14 mouse cellular contexts compared by ENCODE assay signal in the genomic region with DNA sequence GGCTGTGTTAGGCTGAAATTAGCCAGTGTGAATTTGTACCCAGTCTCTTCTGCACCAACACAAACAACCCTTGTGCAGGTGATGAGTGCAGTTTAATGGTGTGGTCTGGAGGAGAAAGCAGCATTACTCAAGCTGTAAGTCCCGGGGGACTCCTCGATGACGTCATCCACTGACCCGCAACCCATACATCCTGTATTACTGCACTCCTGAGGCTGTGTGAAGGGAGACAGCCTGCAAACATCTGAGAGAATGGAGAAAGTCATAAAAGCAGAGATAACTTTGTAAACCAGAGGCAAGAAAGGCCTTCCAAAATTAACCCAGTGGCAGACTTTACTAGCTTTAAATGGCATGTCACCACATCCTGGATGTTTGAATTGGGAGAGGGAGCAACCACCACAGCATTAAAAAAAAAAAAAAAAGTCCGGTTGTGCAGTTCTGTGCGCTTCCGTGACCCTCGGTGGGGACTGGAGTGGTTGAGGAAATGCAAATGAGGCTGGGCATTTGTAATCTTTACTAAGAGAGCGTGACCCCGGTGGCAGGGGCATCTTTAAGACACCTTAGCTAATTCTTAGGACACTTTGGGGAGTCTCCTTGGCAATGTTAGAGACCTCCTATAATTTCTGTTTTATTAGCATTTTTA. TPM values are rescaled to one million over a fixed set of nuclear protein-coding genes. Genes with fewer than 3 reads are reported as not detected.
DNase-seq lines count a peak whose midpoint lies in the region; ATAC-seq and TF ChIP-seq lines count a peak whose summit lies in the region.
"Had no signal": no experiment of that assay in that cellular context is flagged by ENCODE, and none has a peak within 500 bp of the region (broad histone marks: within the 10 kb centered on the region; RNA-seq: fewer than 3 reads in every experiment).

No protein-coding gene starts in this region.

- H3K4me2 ChIP-seq in heart, postnatal 0 days (ENCODE audit: low read depth, low read length): no peak overlapping the region
- no peak overlapping the region for H3K4me2 ChIP-seq in forebrain, embryonic 14.5 days (ENCODE audit: low read length)
- H3K4me2 ChIP-seq in hindbrain, postnatal 0 days (ENCODE audit: low read depth, low read length): no peak overlapping the region
- H3K4me2 ChIP-seq: liver, embryonic 15.5 days had no signal

- H3K4me3 ChIP-seq in heart, postnatal 0 days (ENCODE audit: low read depth, low read length): no peak overlapping the region
- H3K4me3 ChIP-seq in heart, embryonic 10.5 days: no peak overlapping the region
- H3K4me3 ChIP-seq in spleen, adult 2 months (ENCODE audit: extremely low read depth, insufficient read depth, insufficient read length): no peak overlapping the region
- no peak overlapping the region for H3K4me3 ChIP-seq in forebrain, embryonic 14.5 days (ENCODE audit: low read depth, low read length)
- H3K4me3 ChIP-seq in hindbrain, postnatal 0 days (ENCODE audit: low read length): no peak overlapping the region
- H3K4me3 ChIP-seq: liver, embryonic 15.5 days had no signal

- 0 out of 2 replicates have a peak, but pooled peaks have one; percentile 18 for ATAC-seq in heart, postnatal 0 days (ENCODE audit: insufficient read depth, low read depth)
- peak; percentile 75 for ATAC-seq in common myeloid progenitor, adult 5-6 weeks (replicated peaks; ENCODE audit: low read depth, poor library complexity, severe bottlenecking)
- ATAC-seq in forebrain, embryonic 14.5 days: no peak
- no peak for ATAC-seq in hindbrain, postnatal 0 days
- ATAC-seq: intestine, postnatal 0 days had no signal

- peaks cover 26% of the 10 kb centered on the region for H3K4me1 ChIP-seq in heart, postnatal 0 days (ENCODE audit: control insufficient read depth, insufficient read depth)
- H3K4me1 ChIP-seq in heart, embryonic 10.5 days: peaks cover 71% of the 10 kb centered on the region
- H3K4me1 ChIP-seq in spleen, adult 2 months (ENCODE audit: control insufficient read depth, insufficient read depth, insufficient read length): peaks cover 16% of the 10 kb centered on the region; the same call in 1 of the 2 replicates
- H3K4me1 ChIP-seq in forebrain, embryonic 14.5 days (ENCODE audit: control insufficient read depth, insufficient read depth, low read length): no peaks in the 10 kb centered on the region
- H3K4me1 ChIP-seq in hindbrain, postnatal 0 days (ENCODE audit: insufficient read depth, low read length): no peaks in the 10 kb centered on the region
- H3K4me1 ChIP-seq: liver, embryonic 15.5 days had no signal

- H3K27me3 ChIP-seq in heart, postnatal 0 days (ENCODE audit: control insufficient read depth, insufficient read depth, low read length): no peaks in the 10 kb centered on the region
- H3K27me3 ChIP-seq in heart, embryonic 10.5 days (ENCODE audit: insufficient read depth, poor library complexity, severe bottlenecking): no peaks in the 10 kb centered on the region
- no peaks in the 10 kb centered on the region for H3K27me3 ChIP-seq in spleen, adult 2 months (ENCODE audit: control insufficient read depth, insufficient read depth, low read length)
- H3K27me3 ChIP-seq in forebrain, embryonic 14.5 days (replicated peaks; ENCODE audit: control insufficient read depth, insufficient read depth, low read length): no peaks in the 10 kb centered on the region
- H3K27me3 ChIP-seq in hindbrain, postnatal 0 days (ENCODE audit: insufficient read depth, low read length): no peaks in the 10 kb centered on the region
- H3K27me3 ChIP-seq: liver, embryonic 15.5 days had no signal

- TF ChIP-seq POLR2A in spleen, adult 2 months (IDR thresholded peaks at IDR 0.05; ENCODE audit: low read depth, low read length): no peak

- H3K27ac ChIP-seq in heart, postnatal 0 days (ENCODE audit: low read depth): no peak overlapping the region
- no peak overlapping the region for H3K27ac ChIP-seq in heart, embryonic 10.5 days
- H3K27ac ChIP-seq in spleen, adult 2 months (ENCODE audit: insufficient read depth, low read length): no peak overlapping the region
- no peak overlapping the region for H3K27ac ChIP-seq in forebrain, embryonic 14.5 days (ENCODE audit: low read depth, low read length)
- H3K27ac ChIP-seq in hindbrain, postnatal 0 days: no peak overlapping the region
- H3K27ac ChIP-seq: liver, embryonic 15.5 days had no signal

- TF ChIP-seq EP300 in heart, postnatal 0 days (IDR thresholded peaks at IDR 0.05; ENCODE audit: low read depth): no peak

- TF ChIP-seq CTCF in heart, postnatal 0 days (IDR thresholded peaks at IDR 0.05; ENCODE audit: low read depth): no peak
- TF ChIP-seq CTCF in spleen, adult 2 months (IDR thresholded peaks at IDR 0.05; ENCODE audit: extremely low read depth, insufficient read depth, insufficient read length, insufficient replicate concordance): no peak
- no peak for TF ChIP-seq CTCF in hindbrain, postnatal 0 days (IDR thresholded peaks at IDR 0.05; ENCODE audit: low read depth)

- no peak for DNase-seq in heart, postnatal 0 days (ENCODE audit: low spot score)
- DNase-seq in heart, embryonic 10.5 days (ENCODE audit: low spot score): no peak
- DNase-seq in B cell, adult 2 months: peak; percentile 89 to 91
- peak; percentile 73 to 84 for DNase-seq in spleen, adult 2 months (ENCODE audit: low read depth in 1 of 2, low spot score in 2 of 2)
- no peak for DNase-seq in forebrain, embryonic 14.5 days (ENCODE audit: low spot score)
- DNase-seq in hindbrain, postnatal 0 days (ENCODE audit: low spot score): no peak
- DNase-seq: adrenal gland, postnatal 25 days; cerebellum, adult 18-20 months; right cerebral cortex, postnatal 25 days had no signal

- no peaks in the 10 kb centered on the region for H3K9me3 ChIP-seq in heart, postnatal 0 days (replicated peaks; ENCODE audit: control insufficient read depth, low read length)
- no peaks in the 10 kb centered on the region for H3K9me3 ChIP-seq in heart, embryonic 10.5 days
- H3K9me3 ChIP-seq in forebrain, embryonic 14.5 days (replicated peaks; ENCODE audit: control insufficient read depth, low read length): no peaks in the 10 kb centered on the region
- no peaks in the 10 kb centered on the region for H3K9me3 ChIP-seq in hindbrain, postnatal 0 days (ENCODE audit: low read length)
- H3K9me3 ChIP-seq: liver, embryonic 15.5 days had no signal

- no peaks in the 10 kb centered on the region for H3K36me3 ChIP-seq in heart, postnatal 0 days (replicated peaks; ENCODE audit: control insufficient read depth, insufficient read depth, low read length)
- no peaks in the 10 kb centered on the region for H3K36me3 ChIP-seq in heart, embryonic 10.5 days
- H3K36me3 ChIP-seq in spleen, adult 2 months (ENCODE audit: control insufficient read depth, insufficient read depth, low read length): no peaks in the 10 kb centered on the region
- no peaks in the 10 kb centered on the region for H3K36me3 ChIP-seq in forebrain, embryonic 14.5 days (ENCODE audit: control insufficient read depth, insufficient read depth, low read length)
- no peaks in the 10 kb centered on the region for H3K36me3 ChIP-seq in hindbrain, postnatal 0 days (ENCODE audit: insufficient read depth, low read length)
- H3K36me3 ChIP-seq: liver, embryonic 15.5 days had no signal

- WGBS in heart, postnatal 0 days: 45% methylated on average over 10 of the region's 10 CpGs
- WGBS in heart, embryonic 10.5 days: 53% methylated on average over 10 of the region's 10 CpGs
- 9% methylated on average over 10 of the region's 10 CpGs for WGBS in spleen, adult 2 months
- WGBS in forebrain, embryonic 14.5 days: 84% methylated on average over 10 of the region's 10 CpGs
- WGBS in hindbrain, postnatal 0 days: 71% methylated on average over 10 of the region's 10 CpGs

- no peak overlapping the region for H3K9ac ChIP-seq in heart, postnatal 0 days (replicated peaks; ENCODE audit: low read depth, low read length)
- no peak overlapping the region for H3K9ac ChIP-seq in forebrain, embryonic 14.5 days (ENCODE audit: low read length)
- H3K9ac ChIP-seq in hindbrain, postnatal 0 days (replicated peaks; ENCODE audit: low read length): no peak overlapping the region
- H3K9ac ChIP-seq: liver, embryonic 15.5 days had no signal

RNA-seq across cellular contexts. Expression of a gene that starts 36.8 kb away (rescaled TPM):
- 38.9 and 54.8 TPM in 2 replicates for total RNA-seq in heart, postnatal 0 days (2014; rRNA removed; ENCODE audit: low replicate concordance)
- polyA plus RNA-seq in heart, postnatal 0 days (2015; fragmentation: Nextera tagmentation; extraction: Ambion mirVana): 34.3 and 34.4 TPM in 2 replicates
- polyA plus RNA-seq in heart, embryonic 10.5 days (2016; fragmentation: Nextera tagmentation; extraction: Ambion mirVana): 27.0 and 50.0 TPM in 2 replicates
- total RNA-seq in common myeloid progenitor, adult 5-6 weeks (2017): not detected in 2 replicates
- 0.57 and 1.2 TPM in 2 replicates for polyA plus RNA-seq in spleen, adult 2 months (2012; rRNA removed)
- 0.13 and 0.20 TPM in 2 replicates for polyA plus RNA-seq in forebrain, embryonic 14.5 days (2014; fragmentation: Nextera tagmentation; extraction: Ambion mirVana)
- total RNA-seq in hindbrain, postnatal 0 days (2014; rRNA removed): 0.58 and 0.90 TPM in 2 replicates
- polyA plus RNA-seq in hindbrain, postnatal 0 days (2015; fragmentation: Nextera tagmentation; extraction: Ambion mirVana): 0.50 and 0.68 TPM in 2 replicates
- total RNA-seq: megakaryocyte-erythroid progenitor cell, adult 5-6 weeks; MEL had no signal

Comparison
In these comparisons a context has a peak if more than half of its experiments do, and no peak if none do; other contexts are left out.
1. ATAC-seq: peak in heart, postnatal 0 days (single experiment) and common myeloid progenitor, adult 5-6 weeks (single experiment); none in forebrain, embryonic 14.5 days (single experiment) and hindbrain, postnatal 0 days (single experiment).
2. DNase-seq: peak in B cell, adult 2 months (2 of 2) and spleen, adult 2 months (2 of 2); none in heart, postnatal 0 days (single experiment), heart, embryonic 10.5 days (single experiment), forebrain, embryonic 14.5 days (single experiment) and hindbrain, postnatal 0 days (single experiment).
3. RNA of a gene that starts 36.8 kb away (polyA plus RNA-seq): 34.3 to 34.4 TPM in heart, postnatal 0 days and 27.0 to 50.0 TPM in heart, embryonic 10.5 days; 0.57 to 1.2 TPM in spleen, adult 2 months, 0.50 to 0.68 TPM in hindbrain, postnatal 0 days and 0.13 to 0.20 TPM in forebrain, embryonic 14.5 days; every median in the first group is over 10 times any median in the second.